Mouse (Mus musculus) gonadal fat pad, adult 2 months (tissue): Measurements from ENCODE around the gene Prtn3. TPM values are rescaled to one million over a fixed set of nuclear protein-coding genes. Genes with fewer than 3 reads are reported as not detected.

Experiments
- DNase-seq: peaks from one replicate; pipeline ENCODE4 v3.0.0-alpha.2; 2012; ENCODE audit warnings: low read depth
- polyA plus RNA-seq: library from polyadenylated mRNA; depleted of rRNA; stranded (reverse); fragments of >200 nt; gene quantifications from 2 replicates; pipeline ENCODE4 v1.2.3, GENCODE M21; 2012

Prtn3 gene
- polyA plus RNA-seq, 1 experiment: 6.6 TPM

GRCm38 (mm10) chr10:79855558-79856184 is 18.6 kb upstream of the Prtn3 start:
- no peak for DNase-seq

- DNase-seq: no peak
Measured at GRCm38 (mm10) chr10:79856280-79856679, 18.0 kb upstream of the Prtn3 start.

DNA sequence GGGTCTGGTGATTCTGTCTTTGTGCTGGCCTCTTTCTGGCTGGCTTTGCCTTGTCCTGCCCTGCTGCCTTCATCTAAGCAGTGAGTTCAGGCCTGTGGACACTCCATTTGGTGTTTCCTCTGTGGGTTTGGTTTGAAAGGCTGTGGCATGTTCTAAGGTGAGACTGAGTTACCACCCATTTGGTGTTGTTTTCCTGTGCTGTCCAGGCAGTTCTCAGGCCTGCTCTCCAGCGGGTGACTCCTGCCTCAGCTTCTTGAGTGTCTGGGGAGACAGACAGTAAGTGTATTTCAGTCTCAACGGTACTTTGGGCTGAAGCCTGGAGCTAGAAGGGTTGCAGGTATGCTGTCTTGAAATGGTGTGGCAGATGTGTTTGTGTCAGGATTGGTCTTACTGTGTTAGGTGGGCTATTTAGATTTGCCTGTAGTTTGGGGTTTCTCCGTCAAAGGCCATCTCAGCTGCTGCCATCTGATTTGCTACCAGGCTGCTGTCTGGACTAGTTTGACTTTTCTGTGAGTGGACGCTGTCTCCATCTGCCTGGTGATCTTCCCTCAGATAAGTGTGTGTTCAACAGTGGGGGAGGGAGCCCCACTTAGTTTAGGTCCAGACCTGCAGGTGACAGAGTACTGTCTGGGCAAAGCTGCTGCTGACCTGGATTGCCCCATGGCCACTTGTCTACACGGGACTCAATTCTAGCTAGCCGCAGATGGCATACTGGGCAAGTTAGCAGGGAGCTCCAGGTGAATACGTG is 17.4 kb upstream of the Prtn3 start:
- no peak for DNase-seq

GRCm38 (mm10) chr10:79857452-79857811 is 16.8 kb upstream of the Prtn3 start:
- DNase-seq: no peak

DNA sequence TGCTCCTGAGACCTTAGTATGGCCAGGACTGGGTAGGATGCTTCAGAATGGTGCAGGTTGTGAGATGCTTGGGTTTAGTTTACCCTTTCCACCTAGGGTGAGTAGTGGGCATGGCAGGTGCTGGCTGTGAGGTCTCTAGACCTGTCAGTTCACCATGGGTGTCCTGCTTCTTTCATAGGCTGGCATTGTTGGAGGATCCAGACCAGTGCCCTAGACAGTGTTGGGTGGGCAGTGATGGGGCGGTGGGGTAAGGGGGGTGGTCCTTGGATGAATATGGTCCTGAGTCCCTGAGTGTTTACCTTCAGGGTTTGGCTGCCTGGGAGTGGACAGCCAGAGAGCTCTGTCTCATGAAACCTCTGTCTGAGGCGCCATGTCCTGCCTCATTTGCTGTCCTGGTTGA is 16.4 kb upstream of the Prtn3 start:
- DNase-seq: no peak

DNA sequence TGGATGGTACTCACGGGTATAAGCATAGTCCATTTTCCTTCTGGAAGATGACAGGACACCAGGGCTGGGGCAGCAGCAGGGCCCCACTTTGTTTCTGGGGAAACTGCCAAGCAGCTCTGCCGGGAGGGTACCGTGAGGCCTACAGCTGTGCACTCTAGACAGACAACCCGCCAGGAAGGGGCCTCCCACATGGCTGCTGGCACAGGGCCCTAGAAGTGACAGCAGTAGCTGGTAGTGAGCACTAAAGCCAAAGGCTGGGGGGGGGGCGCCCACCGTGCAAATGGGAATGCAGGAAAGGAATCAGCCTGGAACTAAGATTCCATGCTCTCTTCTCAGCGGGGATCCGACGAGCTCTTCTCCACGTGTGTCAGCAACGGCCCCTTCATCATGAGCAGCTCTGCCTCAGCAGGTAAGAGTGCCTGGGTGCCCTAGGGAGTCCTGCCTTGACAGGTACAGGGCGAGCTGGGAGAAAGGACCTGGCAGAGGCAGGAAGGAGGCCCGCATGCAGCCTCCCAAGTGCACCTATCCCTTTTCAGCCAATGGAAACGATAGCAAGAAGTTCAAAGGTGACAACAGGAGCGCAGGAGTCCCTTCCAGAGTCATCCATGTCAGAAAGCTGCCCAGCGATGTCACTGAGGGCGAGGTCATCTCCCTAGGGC is 15.7 kb upstream of the Prtn3 start:
- DNase-seq: no peak

GRCm38 (mm10) chr10:79859116-79859515 is 15.2 kb upstream of the Prtn3 start:
- DNase-seq: no peak

- DNase-seq: no peak
Measured at GRCm38 (mm10) chr10:79860079-79860911, 14.0 kb upstream of the Prtn3 start.

GRCm38 (mm10) chr10:79861230-79862048 is 12.8 kb upstream of the Prtn3 start:
- DNase-seq: peak; percentile 82

- no peak for DNase-seq
Measured at GRCm38 (mm10) chr10:79862049-79862788, 12.1 kb upstream of the Prtn3 start.

GRCm38 (mm10) chr10:79862925-79863324 is 11.4 kb upstream of the Prtn3 start:
- no peak for DNase-seq

DNA sequence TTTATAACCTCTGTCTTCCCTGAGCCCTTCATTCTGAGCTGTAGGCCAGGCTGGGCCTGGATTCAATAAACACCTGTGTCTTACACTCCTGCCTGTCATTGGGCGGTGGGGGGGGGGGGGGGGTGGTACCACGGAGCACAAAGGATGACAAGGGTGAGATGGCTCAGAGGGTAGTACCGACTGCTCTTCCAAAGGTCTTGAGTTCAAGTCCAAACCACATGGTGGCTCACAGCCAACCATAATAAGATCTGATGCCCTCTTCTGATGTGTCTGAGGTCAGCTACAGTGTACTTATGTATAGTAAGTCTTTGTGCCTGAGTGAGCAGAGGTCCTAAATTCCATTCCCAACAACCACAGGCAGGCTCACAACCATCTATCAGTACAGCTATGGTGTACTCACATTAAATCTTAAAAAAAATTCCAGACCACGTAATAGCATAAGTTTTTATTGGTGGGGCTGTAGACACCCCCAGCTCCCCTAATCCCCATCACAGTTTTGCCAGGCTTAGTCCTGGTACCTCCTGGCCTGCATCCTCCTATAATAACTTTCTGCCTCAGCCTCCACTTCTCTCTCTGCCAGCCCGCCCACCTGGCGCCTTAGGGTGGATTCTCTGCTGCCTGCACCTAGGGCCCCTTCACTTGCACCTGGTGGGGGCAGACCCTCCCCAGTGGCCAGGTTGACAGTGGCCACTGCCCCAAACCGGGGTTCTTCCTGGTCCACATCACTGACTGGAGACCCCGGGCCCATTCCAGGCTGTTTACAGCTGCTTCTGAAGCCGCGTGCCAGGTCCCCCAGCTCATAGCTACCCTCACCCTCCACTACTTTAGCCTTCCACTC is 9.7 kb upstream of the Prtn3 start:
- no peak for DNase-seq

- DNase-seq: no peak
Measured at GRCm38 (mm10) chr10:79865189-79865601, 9.1 kb upstream of the Prtn3 start.

DNA sequence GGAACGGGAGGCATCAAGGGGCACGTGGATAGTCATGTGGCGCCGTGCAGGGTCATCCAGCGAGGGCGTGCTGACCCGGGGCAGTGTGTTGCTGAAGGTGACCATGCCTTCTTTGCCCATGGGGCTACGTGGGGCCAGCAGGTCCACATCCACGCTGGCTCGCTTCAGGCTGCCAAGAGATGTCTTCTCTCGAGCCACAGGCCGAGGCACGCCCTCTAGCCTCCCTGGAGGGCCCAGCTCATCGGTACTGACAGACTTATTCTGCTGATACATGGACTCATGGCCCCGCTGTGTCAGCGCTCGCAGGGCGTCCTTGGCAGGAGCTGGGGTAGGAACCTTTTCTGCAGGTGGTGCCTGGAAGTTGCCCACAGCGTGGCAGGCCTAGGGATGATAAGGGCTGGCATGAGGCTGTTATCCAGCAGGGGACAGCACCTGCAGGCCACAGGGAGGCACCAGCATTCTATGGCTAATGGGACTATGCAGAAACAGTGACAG is 8.4 kb upstream of the Prtn3 start:
- DNase-seq: no peak

DNA sequence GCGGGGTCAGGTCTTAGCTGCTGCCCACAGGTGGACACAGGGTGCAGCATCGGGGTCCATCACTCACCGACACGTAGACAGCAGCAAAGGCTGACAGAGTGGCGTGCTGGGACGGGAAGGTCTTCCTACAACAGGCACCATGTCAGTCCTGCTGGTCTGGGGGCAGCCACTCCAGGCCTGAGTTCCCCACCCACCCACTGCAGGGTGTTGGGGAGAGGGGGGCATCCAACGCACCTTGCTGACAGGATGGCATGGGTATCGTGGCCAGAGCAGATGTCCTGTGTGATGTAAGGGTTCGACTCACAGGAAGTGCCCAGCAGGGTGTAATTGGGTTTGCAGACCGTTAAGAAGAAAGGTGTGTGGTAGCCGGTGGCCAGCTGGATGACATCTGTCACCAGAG is 7.7 kb upstream of the Prtn3 start:
- DNase-seq: no peak

DNA sequence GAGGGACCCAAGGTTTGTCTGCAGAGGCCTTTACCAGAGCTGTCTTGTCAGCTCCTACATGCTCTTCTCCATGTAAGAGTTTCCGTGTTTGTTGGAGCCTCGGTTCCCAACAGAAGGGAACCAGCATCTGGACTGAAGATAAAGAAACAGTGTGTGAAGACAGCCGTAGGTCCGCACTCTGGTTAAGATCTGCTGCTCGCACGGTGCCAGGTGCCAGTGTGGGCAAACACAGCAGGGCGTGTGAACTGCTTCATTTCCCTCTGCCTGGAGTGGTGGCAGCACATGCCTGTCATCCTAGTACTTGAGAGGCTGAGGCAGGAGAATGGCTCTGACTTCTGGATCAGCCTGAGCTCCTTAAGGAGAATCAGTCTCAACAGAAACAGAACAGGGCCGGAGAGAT is 2.4 kb upstream of the Prtn3 start:
- DNase-seq: no peak

GRCm38 (mm10) chr10:79872862-79873261 is 1.4 kb upstream of the Prtn3 start:
- no peak for DNase-seq

- DNase-seq: no peak
Measured at GRCm38 (mm10) chr10:79873313-79873712, 963 bp upstream of the Prtn3 start.

DNA sequence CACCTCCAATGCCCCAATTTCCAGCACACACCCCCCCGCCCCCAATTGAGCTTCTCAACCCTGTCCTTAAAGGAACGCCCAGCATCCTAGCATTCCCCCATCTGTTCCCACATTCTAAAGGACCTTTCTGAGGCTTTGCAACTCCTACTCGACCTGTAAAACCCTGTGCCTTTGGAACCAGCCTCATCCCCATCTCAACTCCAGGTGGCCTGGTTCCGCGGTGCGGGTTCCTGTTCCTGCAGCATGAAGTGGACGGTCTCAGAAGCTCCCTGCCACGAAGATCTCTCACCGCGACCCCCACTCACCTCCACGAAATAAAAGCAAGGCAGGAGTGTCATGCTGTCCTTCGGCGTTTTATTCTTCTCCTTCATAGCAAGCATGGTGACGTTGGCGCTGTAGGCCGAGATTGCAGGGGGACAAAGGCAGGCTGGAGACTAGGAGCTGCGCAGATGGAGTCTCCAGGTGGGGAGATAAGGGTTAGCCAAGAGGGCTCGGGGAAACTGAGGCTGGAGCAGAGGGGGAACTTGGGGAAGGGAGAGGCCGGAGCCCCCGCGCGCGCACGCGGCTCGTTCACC is 474 bp upstream of the Prtn3 start:
- no peak for DNase-seq
